Mouse (Mus musculus): ENCODE measurements around the gene Il12a.
"Not testable (repeated sequence)": the region's sequence is repeated elsewhere in the genome, so short reads cannot be mapped to it uniquely, and the experiment has no call there.

Il12a gene

DNA sequence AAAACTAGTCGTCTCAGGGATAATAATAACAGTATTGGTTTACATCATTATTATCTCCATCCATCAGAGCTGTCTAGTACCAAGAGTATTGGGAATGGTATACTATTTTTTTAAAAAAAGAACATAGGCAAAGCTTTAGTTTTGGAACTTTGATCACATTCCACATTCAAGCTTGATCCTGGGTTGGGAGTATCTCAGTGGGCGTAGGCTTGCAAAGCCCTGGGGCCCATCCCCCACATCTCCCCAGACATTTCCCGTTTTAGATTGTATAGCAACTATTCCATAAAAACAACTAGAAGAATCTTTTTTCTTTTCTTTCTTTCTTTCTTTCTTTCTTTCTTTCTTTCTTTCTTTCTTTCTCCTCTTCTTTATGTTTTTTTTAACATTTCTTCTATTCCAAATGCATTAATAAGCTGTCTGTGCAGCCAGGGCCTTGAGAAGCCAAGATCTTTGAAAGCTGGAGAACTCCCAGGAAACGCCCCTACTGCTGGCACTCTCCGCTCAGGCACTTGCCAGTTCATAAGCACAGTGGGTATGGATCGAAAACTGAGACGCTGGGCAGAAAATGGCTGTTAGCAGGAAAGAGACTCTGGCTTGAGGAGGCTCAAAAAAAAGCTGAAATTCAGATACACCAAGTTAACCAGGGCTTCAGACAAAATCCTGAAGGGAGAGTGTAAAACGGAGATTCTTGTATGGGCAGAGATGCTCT lies 3.4 kb upstream of the Il12a start:
- in situ Hi-C loops (cut with MboI) = no loop called here

DNA sequence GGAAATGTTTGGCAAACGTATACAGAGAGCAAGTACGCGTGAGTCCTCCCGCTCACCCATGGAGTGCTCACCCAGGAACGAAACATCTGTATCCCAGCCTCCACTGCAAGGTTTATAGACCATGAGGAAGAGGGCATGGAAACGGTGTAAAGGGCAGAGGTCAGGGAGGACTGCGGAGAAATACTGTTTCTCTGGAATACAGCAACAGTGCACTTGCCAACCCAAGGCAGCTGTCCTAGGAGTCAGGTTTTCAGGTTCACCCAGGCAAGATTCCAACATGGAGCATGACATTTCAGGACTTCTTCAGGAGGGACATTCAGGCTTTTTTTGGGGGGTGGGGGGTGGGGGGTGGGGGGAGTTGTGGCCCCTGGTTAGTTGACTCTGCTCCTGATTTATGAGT lies 1.1 kb upstream of the Il12a start:
- in situ Hi-C loops (cut with MboI) = no loop called here

DNA sequence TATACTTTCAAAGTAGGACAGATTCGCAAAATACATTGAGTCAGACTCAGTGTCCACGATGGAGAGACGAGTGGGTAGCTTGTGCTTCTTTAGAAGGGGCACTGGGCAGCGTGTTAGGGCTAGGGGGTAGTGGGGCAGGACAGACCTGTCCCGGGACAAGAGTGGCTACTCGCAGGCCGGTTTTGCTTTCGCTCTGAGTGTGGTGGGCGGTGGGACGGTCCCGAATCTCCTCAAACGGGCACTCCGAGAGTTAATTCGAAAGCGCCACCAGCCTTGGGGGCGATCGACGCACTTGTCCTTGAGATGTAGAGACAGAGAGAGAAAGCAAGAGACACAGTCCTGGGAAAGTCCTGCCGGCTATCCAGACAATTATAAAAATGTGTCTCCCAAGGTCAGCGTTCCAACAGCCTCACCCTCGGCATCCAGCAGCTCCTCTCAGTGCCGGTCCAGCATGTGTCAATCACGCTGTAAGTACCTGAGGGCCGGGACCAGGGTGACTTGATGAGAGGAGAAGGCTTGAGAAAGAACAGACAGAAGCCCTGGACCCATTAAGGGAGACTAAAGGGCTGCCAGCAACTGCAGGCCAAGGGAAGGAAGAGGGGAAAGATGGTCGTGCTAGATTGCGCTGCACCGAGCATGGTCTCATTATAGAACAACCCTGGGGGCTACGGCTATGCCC lies 795 bp downstream of the Il12a start:
- in situ Hi-C loops (cut with MboI) = loop anchor here (5.0 kb wide), 1 partner anchor 59 kb away; no protein-coding TSS in a partner anchor

DNA sequence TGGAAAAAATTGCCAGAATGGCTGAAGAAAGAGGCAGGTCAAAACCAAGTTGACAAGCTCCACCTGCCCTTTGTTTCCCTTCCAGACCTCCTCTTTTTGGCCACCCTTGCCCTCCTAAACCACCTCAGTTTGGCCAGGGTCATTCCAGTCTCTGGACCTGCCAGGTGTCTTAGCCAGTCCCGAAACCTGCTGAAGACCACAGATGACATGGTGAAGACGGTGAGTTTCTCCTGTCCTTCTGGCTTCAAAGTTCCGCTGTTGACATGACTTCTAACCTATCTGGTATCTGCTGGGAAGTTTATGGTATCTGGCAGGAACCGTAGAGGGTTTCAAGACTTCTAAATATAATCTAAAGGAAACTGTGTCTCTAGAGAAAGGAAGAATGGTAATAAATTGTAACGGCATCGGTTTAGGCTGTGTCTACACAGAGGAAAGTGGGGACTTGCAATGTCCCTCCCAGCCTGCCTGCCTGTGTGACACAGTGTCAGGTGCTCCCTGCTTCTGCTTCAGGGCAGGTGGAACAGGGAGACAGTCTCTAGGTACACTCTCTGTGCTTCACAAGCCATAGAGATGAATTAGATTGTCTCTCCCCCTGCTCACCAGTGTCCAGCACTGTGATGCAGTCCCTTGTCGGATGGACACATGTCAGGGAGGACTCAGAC lies 1.6 kb downstream of the Il12a start:
- in situ Hi-C loops (cut with MboI) = loop anchor here (5.0 kb wide), 1 partner anchor 60 kb away; no protein-coding TSS in a partner anchor

DNA sequence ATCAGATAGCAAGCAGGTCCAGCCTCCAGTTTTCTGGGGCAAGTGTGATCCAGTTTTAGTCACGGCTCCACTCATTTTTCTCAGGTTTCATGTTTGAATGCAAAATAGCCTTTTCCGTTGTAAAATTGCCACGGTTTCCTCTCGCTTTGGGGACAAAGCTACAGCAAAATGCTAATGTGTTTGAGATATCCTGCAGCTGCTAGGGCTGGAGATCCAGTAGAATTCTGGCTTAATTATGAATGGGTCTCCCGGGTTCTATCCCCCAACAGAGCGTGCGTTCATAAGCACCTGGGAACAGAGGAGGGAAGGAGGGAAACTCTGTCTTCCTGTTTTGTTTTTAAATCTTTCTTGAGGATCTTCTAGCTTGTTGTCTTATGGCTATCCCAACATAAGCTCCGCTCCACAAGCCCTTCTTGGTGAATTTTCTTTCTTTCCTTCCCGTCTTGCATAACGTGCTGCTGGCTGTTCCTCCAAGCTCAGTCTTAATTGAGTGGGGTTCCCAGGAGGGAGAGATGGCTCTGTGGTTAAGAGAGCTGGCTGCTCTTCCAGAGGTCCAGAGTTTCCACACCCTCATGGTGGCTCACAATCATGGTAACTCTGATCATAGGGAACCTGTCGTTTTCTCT lies 2.3 kb downstream of the Il12a start:
- in situ Hi-C loops (cut with MboI) = loop anchor here (5.0 kb wide), 1 partner anchor 60 kb away; no protein-coding TSS in a partner anchor

DNA sequence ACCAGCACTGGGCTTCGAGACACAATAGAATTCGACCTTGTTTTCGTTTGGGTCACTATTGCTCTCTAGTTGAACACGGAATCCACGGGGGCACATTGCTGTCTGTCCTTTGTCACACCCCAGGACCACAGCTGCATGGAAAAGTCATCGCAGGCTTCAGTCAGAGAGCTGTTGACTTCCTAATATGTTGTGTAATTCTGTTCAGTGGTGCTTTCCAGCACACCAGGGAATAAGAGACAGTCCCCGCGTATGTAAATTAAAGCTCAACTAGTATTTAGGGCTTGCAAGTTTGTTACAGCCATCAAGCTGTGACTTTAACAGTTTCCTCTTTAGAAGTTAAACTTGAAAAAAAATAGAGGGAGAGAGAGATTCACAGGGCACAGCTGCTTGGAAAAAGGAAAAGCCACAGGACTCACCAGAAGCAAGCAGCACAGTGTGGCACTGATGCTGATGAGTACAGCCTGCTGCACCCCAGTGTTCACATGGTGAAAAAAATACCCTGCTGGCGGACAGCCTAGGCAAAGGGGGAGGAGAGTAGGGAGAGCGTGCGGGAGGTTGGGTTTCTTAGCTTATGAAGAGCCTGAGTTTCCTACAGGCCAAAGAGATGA lies 3.1 kb downstream of the Il12a start:
- in situ Hi-C loops (cut with MboI) = loop anchor here (5.0 kb wide), 1 partner anchor 61 kb away; no protein-coding TSS in a partner anchor

DNA sequence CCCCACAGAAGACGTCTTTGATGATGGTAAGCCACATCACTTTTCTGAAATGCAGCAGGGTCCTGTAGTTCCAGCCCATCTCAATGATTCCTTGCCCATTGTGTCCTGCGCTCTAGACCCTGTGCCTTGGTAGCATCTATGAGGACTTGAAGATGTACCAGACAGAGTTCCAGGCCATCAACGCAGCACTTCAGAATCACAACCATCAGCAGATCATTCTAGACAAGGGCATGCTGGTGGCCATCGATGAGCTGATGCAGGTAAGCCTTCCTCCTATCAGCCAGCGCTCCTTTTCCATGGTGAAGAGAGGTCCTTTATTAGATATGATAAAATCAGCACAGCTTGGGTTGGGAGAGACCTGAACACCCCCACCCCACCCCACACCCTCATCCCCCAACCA lies 4.9 kb downstream of the Il12a start:
- in situ Hi-C loops (cut with MboI) = no loop called here

DNA sequence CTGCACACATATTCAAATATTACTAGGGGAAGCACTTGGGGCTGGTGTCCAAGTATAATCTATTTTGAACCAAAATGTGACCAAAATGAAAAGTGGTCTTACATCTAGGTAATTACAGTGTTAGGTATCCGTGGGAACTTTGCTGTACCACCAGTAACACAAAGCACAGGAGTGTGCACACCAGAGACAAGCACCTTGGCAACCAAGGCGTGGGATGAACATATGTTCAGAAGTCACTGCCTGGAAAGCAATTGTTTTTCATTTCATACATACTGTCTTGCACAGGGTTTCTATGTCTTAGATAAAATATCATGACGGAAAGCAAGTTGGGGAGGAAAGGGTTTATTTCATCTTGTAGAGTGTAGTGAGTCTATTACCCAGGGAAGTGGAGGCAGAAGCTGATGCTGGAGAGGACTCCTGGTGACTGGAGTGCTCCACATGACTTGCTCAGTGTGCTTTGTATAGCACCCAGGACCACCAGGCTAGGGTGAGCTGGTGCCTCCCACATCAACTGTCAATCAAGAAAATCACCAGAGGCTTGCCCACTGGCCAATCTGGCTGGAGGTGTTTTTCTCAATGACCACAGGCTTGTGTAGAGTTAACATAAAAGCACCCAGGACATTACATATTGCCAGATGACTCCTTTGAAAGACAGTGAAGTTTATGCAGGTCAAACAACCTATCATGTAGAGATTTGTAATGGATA lies 6.2 kb downstream of the Il12a start:
- in situ Hi-C loops (cut with MboI) = no loop called here

DNA sequence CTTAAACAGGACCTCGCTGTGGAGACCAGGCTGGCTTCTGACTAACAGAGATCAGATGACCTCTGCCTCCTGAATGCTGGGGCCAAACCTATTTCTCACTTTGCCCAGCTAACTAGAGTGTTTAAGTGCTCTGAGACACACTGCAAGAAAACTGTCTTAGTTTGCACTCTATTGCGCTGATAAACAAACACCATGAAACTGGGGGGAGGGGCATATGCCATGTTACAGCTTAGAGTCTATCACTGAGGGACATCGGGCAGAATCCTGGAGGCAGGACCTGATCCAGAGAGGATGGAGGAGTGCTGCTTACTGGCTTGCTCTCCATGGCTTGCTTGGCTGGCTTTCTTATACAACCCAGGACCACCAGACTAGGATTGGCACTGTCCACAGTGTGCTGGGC lies 8.2 kb downstream of the Il12a start:
- in situ Hi-C loops (cut with MboI) = no loop called here

DNA sequence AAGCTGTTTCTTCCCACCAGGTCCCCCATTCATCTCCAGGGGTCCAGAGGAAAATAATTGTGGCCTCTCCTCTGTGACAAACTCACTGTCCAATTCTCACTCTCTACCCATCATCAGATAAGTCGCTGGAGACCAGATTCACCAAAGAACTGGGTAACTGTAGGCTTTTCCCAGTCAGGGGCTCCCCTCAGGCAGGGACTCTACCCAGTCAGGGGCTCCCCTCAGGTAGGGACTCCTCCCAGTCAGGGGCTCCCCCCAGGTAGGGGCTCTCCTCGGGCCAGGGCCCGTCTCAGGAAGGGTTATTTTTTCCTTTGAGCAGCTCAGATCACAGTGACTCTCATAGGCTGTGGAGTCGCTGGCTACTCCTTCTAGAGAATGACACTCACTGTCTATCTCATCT lies 9.6 kb downstream of the Il12a start:
- in situ Hi-C loops (cut with MboI) = no loop called here

DNA sequence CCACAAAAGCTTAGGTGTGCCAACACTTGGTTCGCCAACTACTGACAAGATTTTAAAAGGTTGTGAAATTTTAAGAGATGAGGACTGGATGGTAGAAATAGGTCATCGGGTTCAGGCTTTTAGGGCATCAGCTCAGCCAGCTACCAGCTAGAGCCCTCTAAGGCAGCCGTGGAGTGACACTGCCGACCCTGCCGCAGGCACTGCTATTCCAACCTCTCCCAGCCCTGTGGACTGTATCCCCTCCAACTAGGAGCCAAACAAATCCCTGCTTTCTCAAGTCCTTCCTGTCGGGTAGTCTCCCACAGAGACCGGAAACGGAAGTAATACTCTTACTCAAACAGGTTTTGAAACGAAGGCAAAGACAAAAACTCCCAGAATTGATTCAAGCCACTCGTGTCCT lies 15.9 kb downstream of the Il12a start:
- in situ Hi-C loops (cut with MboI) = loop anchor here (5.0 kb wide), 1 partner anchor 89 kb away; no protein-coding TSS in a partner anchor

DNA sequence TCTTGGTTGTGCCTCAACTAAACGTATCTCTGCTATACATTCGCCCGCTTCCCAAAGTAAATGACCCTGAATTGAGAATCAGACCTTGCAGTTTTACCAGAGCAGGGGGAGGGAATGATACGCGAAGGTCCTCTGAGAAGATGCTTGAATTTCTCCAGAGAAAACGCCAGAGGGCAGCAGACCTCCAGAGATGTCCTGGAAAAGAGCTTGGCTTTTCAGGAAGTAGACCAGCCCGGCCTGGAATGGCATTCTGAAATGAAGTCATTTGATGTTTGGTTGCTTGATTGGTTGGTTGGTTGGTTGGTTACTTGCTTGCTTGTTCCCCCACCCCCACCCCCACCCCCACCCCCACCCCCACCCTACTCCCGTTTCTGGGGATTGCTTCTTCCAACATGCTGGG lies 17.8 kb downstream of the Il12a start:
- in situ Hi-C loops (cut with MboI) = loop anchor here (5.0 kb wide), 1 partner anchor 91 kb away; no protein-coding TSS in a partner anchor

DNA sequence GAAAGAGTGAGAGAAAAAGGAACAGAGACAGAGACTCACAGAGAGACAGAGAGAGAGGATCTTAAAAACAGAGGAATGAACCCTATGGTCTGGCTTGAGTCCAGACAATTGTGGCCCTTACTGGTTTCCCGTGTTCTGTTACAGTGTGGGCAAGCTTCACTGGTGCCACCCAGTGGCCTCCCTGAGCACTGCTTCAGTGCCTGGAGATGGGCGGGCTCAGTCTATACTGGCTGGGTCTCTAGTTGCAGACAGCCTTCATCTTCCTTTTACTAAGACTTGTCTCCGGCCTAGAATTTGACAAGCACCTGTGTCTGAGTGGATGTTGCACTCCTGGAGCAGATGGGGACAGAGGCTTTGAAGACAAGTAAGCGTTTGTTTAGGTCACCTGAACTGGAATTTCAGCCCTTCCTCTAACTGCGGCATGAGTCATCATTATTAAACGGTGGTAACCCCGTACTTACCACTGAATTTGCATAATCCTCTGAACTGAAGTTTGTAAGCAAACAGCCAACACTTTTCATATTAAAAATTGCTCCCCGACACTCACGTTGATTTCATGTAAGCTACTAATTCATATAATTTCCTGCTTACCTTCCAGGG lies 18.9 kb downstream of the Il12a start:
- in situ Hi-C loops (cut with MboI) = loop anchor here (5.0 kb wide), 1 partner anchor 92 kb away; no protein-coding TSS in a partner anchor

DNA sequence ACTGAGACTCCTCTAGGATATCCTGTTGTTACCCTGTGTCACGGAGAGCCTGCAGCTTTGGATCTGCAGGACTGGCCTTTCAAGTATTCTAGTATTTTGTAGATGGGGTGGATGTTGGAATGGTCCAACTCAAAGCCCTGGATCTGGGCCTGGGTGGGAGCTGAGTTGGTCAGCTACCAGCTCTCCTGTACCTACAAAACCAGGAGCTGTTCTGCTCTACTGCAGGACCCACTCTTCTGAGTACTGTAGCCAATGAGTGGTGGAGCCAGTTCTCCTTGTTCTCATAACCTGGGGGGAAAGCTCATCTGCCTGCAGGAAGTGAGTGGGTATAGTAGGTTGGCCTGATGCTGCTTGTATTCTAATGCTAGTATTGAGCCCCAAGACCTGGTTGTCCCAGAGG lies 20.0 kb downstream of the Il12a start:
- in situ Hi-C loops (cut with MboI) = no loop called here

DNA sequence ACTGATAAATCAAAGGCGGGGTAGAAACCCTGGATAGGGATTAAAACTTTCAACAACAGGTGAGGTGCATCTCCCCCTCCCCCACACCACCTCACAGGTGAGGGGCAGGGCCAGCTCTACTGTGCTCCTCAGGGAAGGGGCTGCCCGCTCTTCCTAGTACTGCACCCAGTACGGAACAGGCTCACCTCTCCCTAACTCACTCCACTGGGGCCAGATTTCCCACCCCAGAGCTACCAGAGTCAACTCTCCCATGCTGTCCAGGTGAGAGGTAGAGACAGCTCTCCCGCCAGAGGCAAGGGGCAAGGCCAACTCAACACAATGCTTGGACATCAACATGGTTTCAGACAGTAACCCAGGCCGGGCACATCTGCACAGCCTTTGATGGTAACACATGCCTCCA lies 21.1 kb downstream of the Il12a start:
- in situ Hi-C loops (cut with MboI) = no loop called here

DNA sequence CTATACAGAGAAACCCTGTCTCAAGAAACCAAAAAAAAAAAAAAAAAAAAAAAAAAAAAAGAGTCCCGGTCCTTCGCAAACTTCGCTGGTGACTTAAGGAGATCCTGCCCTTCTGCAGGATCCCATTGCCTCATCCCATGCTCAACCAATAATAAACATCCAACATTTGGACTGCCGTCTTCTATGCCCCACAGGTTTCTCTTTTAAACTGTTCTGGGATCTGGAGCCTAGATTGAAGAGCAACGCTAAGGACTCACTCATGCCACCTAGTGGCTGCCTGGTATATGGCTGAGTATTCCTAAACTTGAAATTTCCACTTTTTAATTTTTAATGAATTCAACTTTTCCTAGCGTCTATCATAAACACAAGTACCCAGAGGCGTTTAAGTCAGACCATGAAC lies 23.1 kb downstream of the Il12a start:
- in situ Hi-C loops (cut with MboI) = no loop called here

DNA sequence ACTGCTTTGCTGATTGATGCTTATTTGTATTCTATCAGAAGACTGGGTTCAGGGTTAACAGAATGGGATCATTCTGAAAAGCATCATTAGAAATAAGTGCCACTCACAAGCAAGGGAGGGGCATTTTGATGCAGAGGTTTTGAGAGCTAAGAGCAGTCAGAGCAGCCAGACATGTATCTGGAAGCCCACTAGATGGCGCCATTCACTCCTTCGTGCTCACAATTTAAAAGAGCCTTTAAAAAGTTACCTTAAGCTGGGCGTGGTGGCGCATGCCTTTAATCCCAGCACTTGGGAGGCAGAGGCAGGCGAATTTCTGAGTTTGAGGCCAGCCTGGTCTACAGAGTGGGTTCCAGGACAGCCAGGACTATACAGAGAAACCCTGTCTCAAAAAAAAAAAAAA lies 26.9 kb downstream of the Il12a start:
- in situ Hi-C loops (cut with MboI) = not testable (repeated sequence)

DNA sequence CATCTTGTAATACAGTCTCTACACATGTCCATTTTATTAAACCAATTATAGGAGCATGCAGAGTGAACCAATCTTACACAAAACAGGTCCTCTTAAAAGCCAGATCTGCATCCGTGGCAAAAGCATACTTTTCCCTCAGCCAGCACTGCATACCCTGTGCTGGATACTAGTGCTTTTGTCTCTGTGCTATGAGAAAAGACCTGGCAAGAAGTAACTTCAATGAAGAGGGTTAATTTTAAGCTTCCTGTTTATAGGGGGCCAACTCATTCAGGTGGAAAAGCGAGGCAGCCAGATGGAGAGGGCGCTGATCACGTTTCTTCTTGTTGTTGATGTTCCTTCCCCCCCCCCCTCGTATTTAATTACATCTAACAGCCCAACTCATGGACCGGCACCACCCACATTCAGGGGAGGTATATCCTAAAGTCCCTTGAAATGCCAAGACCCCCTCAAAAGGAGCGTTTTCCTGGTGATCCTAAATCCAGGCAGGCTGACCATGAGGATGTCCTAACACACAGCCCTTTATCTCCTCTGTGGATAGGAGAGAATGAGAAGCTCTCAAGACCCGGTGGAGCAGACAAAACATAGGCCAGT lies 28.9 kb downstream of the Il12a start:
- in situ Hi-C loops (cut with MboI) = no loop called here

DNA sequence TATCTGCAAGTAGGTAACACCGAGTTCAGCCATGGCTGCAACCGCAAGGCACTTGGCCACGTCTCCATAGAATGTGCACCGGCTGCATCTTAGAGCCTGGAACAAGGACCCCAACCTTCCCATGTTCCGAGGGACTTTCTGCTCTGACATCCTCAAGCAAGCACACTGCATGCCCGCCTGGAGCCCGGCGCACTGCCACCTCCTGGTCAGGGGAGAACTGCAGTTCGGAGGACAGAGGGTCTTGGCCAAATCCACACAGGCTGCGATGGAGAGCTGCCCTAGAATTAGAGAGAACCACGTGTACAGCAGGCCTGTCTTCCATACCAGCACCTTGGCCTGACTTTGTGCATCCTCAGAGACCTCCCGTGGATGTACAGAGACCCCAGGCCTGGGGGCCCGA lies 29.8 kb downstream of the Il12a start:
- in situ Hi-C loops (cut with MboI) = no loop called here

DNA sequence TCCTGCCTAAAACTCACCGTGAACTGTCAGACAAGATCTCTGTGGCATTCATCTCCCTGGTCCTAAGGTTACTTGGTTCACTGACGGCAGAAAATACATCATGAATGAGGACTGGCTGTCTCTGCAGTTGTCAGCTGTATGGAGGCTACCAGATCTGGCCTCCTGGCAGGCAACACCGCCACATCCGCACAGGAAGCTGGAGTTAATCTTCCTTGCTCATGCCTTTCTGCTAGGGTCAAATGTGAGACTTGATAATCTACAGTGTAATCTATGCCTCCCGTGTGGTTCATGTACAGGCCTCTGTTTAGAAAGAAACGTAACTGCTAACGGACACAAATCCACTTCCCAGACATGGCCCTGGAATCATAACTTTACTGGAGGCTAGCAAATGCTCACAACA lies 51.5 kb downstream of the Il12a start:
- in situ Hi-C loops (cut with MboI) = no loop called here

Data from mature B cell (primary cell).